Mouse (Mus musculus): ENCODE measurements around the gene Slc23a2. TPM values are rescaled to one million over a fixed set of nuclear protein-coding genes. Genes with fewer than 3 reads are reported as not detected.

The Slc23a2 gene
- polyA plus RNA-seq, 1 experiment from 2014 or later = 11.7 TPM

DNA sequence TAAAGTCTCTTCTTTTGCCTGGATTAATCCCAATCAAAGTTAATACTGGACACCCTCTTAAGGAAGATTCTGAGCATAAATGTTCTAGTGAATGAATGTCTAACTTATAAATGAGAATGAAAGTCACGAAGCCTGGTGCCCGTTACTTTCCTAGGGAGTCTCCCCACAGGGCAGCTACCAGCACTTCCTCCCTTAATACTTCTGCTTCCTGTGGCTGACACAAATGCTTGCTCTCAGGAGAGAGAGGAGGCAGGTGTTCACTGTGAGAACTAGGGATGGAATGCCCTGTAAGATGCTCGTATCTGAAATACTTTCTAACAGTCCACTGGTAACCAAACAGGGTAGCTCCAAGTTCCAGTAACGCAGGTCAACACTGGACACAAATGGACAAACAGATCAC lies 91.1 kb downstream of the Slc23a2 start:
- H3K9ac ChIP-seq (ENCODE audit: low read depth, low read length) = no peak overlapping the region
- 0 out of 2 replicates have a peak, but pooled peaks cover 13% of the 10 kb centered on the region for H3K36me3 ChIP-seq (ENCODE audit: insufficient read depth, low read length)
- DNase-seq (ENCODE audit: low spot score) = no peak
- 84% methylated on average over 4 of the region's 4 CpGs for WGBS
- no peaks in the 10 kb centered on the region for H3K9me3 ChIP-seq (replicated peaks; ENCODE audit: low read length)
- H3K4me2 ChIP-seq (ENCODE audit: low read length) = no peak overlapping the region
- H3K4me1 ChIP-seq (replicated peaks; ENCODE audit: insufficient read depth, low read length) = no peaks in the 10 kb centered on the region
- no peak overlapping the region for H3K27ac ChIP-seq
- H3K27me3 ChIP-seq (ENCODE audit: insufficient read depth, low read length) = no peaks in the 10 kb centered on the region
- ATAC-seq (replicated peaks; ENCODE audit: low FRiP score, low read depth) = no peak
- no peak overlapping the region for H3K4me3 ChIP-seq (replicated peaks; ENCODE audit: low read depth, low read length)
- no peak for TF ChIP-seq CTCF (IDR thresholded peaks at IDR 0.05; ENCODE audit: low read depth)

DNA sequence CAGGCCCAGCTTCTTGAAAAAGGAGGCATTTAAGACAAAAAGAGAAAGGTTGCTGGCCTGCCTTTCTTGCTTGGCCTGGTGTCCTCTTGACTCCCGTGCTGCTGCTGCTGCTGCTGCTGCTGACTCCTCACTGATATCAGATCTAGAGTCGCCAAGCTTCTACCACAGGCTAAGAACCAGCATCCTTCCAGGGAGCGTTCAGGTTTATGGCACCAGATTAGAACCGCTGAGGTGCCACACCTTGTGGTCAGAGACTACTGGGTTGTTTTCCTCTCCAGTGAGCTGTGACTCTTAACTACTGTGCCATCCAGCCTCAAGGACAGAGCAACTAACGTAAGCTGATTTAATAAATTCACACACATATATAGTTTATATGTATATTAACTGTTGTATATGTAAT lies 93.1 kb downstream of the Slc23a2 start:
- no peak overlapping the region for H3K4me3 ChIP-seq (replicated peaks; ENCODE audit: low read depth, low read length)
- no peak for DNase-seq (ENCODE audit: low spot score)
- H3K9ac ChIP-seq (ENCODE audit: low read depth, low read length) = no peak overlapping the region
- TF ChIP-seq CTCF (IDR thresholded peaks at IDR 0.05; ENCODE audit: low read depth) = no peak
- no peak overlapping the region for H3K27ac ChIP-seq
- H3K4me2 ChIP-seq (ENCODE audit: low read length) = no peak overlapping the region
- no peaks in the 10 kb centered on the region for H3K27me3 ChIP-seq (ENCODE audit: insufficient read depth, low read length)
- 0 out of 2 replicates have a peak, but pooled peaks cover 12% of the 10 kb centered on the region for H3K36me3 ChIP-seq (ENCODE audit: insufficient read depth, low read length)
- no peak for ATAC-seq (replicated peaks; ENCODE audit: low FRiP score, low read depth)
- H3K9me3 ChIP-seq (replicated peaks; ENCODE audit: low read length) = no peaks in the 10 kb centered on the region
- WGBS = 56% methylated on average over 5 of the region's 5 CpGs
- no peaks in the 10 kb centered on the region for H3K4me1 ChIP-seq (replicated peaks; ENCODE audit: insufficient read depth, low read length)

DNA sequence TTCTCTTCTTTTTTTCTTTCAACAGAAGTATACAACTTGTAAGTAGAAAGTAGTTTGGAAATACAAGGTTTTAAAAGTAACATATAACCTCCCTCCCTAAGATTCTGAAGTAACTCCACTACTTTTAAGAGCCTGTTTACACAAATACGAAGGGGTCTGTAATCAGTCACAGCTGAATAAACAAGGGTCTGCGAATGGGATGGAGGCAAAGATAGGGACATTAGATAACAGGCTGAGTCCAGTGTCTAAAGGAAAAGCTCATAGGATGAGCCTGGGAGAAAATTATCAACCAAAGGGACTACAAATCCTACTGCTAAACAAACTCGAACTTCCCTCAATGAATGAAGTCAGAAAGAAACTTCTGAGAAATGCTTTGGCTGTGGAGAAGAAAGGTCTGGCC lies 95.0 kb downstream of the Slc23a2 start:
- no peak for DNase-seq (ENCODE audit: low spot score)
- WGBS = 12% methylated on average over 3 of the region's 3 CpGs
- Histone ChIP-seq H3K9ac (ENCODE audit: low read depth, low read length) (no peak overlapping the region), H3K27me3 (ENCODE audit: insufficient read depth, low read length) (no peaks in the 10 kb centered on the region), H3K36me3 (ENCODE audit: insufficient read depth, low read length) (0 out of 2 replicates have a peak, but pooled peaks cover 3% of the 10 kb centered on the region), H3K4me2 (ENCODE audit: low read length) (no peak overlapping the region), H3K27ac (no peak overlapping the region), H3K4me1 (replicated peaks; ENCODE audit: insufficient read depth, low read length) (no peaks in the 10 kb centered on the region), H3K4me3 (replicated peaks; ENCODE audit: low read depth, low read length) (no peak overlapping the region), H3K9me3 (replicated peaks; ENCODE audit: low read length) (no peaks in the 10 kb centered on the region)
- ATAC-seq (replicated peaks; ENCODE audit: low FRiP score, low read depth) = no peak
- no peak for TF ChIP-seq CTCF (IDR thresholded peaks at IDR 0.05; ENCODE audit: low read depth)

DNA sequence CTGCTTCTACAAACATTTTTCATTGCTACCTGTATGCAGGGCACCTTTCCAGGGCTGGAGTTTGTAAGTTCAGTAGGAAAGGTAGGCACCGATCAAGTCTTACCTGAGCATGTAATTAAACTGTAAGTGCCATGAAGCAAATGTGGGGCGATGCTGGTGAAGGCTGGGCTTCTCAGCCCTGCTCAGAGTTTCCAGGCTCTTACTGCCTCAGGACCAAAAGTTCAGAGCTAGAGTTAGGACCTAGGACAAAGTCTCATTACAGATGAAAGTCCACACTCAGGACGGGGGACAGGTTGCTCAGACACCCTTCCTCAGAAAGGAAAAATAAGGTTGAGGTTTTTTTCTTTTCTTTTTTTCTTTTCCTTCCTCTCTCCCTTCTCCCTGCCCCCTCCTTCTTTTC lies 95.4 kb downstream of the Slc23a2 start:
- Histone ChIP-seq H3K9ac (ENCODE audit: low read depth, low read length) (no peak overlapping the region), H3K27ac (no peak overlapping the region), H3K4me1 (replicated peaks; ENCODE audit: insufficient read depth, low read length) (no peaks in the 10 kb centered on the region), H3K36me3 (ENCODE audit: insufficient read depth, low read length) (0 out of 2 replicates have a peak, but pooled peaks cover 3% of the 10 kb centered on the region), H3K4me2 (ENCODE audit: low read length) (no peak overlapping the region), H3K4me3 (replicated peaks; ENCODE audit: low read depth, low read length) (no peak overlapping the region), H3K9me3 (replicated peaks; ENCODE audit: low read length) (no peaks in the 10 kb centered on the region), H3K27me3 (ENCODE audit: insufficient read depth, low read length) (no peaks in the 10 kb centered on the region)
- DNase-seq (ENCODE audit: low spot score) = no peak
- no peak for TF ChIP-seq CTCF (IDR thresholded peaks at IDR 0.05; ENCODE audit: low read depth)
- 73% methylated on average over 3 of the region's 3 CpGs for WGBS
- no peak for ATAC-seq (replicated peaks; ENCODE audit: low FRiP score, low read depth)

DNA sequence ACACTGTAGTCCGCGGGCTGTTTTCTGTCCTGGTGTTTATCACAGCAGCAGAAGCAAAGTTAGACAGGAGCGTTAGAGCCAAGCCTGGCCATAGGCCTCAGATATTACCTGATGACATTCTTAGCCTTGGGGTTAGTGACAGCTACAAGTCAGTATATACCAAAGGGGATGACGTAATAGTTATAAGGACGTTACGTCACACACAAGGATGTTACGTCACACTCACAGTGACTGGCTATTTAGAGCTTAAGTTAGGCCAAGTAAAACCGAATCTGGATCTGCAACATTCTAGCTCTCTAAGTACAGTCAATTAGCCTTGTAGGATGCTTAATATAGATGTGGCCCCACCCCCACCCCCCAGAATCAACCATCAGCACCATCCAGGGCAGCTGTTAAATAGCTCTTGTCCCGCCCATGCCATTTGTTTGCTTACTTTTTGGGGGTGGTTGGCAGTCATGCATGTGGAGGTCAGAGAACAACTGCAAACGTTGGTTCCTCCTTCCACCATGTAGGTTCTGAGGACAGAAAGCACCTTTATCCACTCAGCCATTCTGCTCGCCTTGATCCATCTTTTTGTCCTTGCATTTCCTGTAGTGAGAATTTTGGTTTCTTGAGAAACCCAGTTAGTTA lies 96.7 kb downstream of the Slc23a2 start:
- no peak overlapping the region for H3K4me2 ChIP-seq (ENCODE audit: low read length)
- 79% methylated on average over 11 of the region's 11 CpGs for WGBS
- no peaks in the 10 kb centered on the region for H3K27me3 ChIP-seq (ENCODE audit: insufficient read depth, low read length)
- no peak overlapping the region for H3K27ac ChIP-seq
- no peak overlapping the region for H3K4me3 ChIP-seq (replicated peaks; ENCODE audit: low read depth, low read length)
- 0 out of 2 replicates have a peak, but pooled peaks cover 3% of the 10 kb centered on the region for H3K36me3 ChIP-seq (ENCODE audit: insufficient read depth, low read length)
- no peak for DNase-seq (ENCODE audit: low spot score)
- ATAC-seq (replicated peaks; ENCODE audit: low FRiP score, low read depth) = no peak
- TF ChIP-seq CTCF (IDR thresholded peaks at IDR 0.05; ENCODE audit: low read depth) = no peak
- no peaks in the 10 kb centered on the region for H3K9me3 ChIP-seq (replicated peaks; ENCODE audit: low read length)
- no peaks in the 10 kb centered on the region for H3K4me1 ChIP-seq (replicated peaks; ENCODE audit: insufficient read depth, low read length)
- H3K9ac ChIP-seq (ENCODE audit: low read depth, low read length) = no peak overlapping the region

DNA sequence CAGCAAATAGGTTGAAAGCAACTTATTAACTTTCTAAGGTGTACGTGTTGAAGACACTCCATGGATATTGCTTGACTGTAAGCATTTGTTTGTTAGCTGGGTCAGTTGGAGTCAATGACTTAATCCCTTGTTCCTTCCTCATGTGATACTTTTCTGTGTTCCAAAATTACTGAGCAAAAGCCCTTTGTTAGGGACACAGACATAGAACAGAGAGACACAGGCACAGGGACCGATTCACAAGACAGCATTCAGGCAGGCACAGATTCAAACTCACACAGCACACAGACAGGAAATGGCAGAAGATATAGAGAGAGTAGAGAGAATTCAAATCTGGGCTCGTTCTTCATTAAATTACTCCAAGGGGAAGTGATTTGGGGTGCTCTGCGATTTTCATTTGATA lies 97.5 kb downstream of the Slc23a2 start:
- no peak for TF ChIP-seq CTCF (IDR thresholded peaks at IDR 0.05; ENCODE audit: low read depth)
- 80% methylated on average over 4 of the region's 4 CpGs for WGBS
- Histone ChIP-seq H3K27me3 (ENCODE audit: insufficient read depth, low read length) (no peaks in the 10 kb centered on the region), H3K27ac (no peak overlapping the region), H3K4me2 (ENCODE audit: low read length) (no peak overlapping the region), H3K4me1 (replicated peaks; ENCODE audit: insufficient read depth, low read length) (no peaks in the 10 kb centered on the region), H3K9ac (ENCODE audit: low read depth, low read length) (no peak overlapping the region), H3K9me3 (replicated peaks; ENCODE audit: low read length) (no peaks in the 10 kb centered on the region), H3K36me3 (ENCODE audit: insufficient read depth, low read length) (no peaks in the 10 kb centered on the region), H3K4me3 (replicated peaks; ENCODE audit: low read depth, low read length) (no peak overlapping the region)
- ATAC-seq (replicated peaks; ENCODE audit: low FRiP score, low read depth) = no peak
- DNase-seq (ENCODE audit: low spot score) = no peak

DNA sequence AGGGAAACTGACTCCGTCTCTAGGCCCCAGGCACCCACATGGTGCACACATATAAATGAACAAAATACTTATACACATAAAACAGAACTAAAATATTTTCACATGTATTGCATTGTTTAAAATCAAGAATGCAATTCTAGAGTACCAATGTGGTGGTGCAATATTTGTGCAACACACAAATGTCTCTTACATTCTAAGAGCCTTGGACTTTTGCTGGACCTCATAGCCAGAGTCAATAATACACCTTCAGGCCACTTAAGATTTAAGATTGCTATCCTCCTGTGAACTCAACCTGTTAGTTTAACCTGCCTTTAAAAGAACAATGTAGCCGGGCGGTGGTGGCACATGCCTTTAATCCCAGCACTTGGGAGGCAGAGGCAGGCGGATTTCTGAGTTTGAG lies 98.2 kb downstream of the Slc23a2 start:
- Histone ChIP-seq H3K9ac (ENCODE audit: low read depth, low read length) (no peak overlapping the region), H3K9me3 (replicated peaks; ENCODE audit: low read length) (no peaks in the 10 kb centered on the region), H3K27me3 (ENCODE audit: insufficient read depth, low read length) (no peaks in the 10 kb centered on the region), H3K4me2 (ENCODE audit: low read length) (no peak overlapping the region), H3K27ac (no peak overlapping the region), H3K36me3 (ENCODE audit: insufficient read depth, low read length) (no peaks in the 10 kb centered on the region), H3K4me1 (replicated peaks; ENCODE audit: insufficient read depth, low read length) (no peaks in the 10 kb centered on the region), H3K4me3 (replicated peaks; ENCODE audit: low read depth, low read length) (no peak overlapping the region)
- DNase-seq (ENCODE audit: low spot score) (no peak), ATAC-seq (replicated peaks; ENCODE audit: low FRiP score, low read depth) (no peak)
- no peak for TF ChIP-seq CTCF (IDR thresholded peaks at IDR 0.05; ENCODE audit: low read depth)
- 80% methylated on average over 4 of the region's 4 CpGs for WGBS

Measured in kidney, postnatal 0 days (tissue).